Mouse (Mus musculus) CD4-positive, CD25-positive, alpha-beta regulatory T cell, adult 2 months (primary cell): Measurements from ENCODE around the gene Pex11g.

Source experiments
- DNase-seq: peaks from one replicate; pipeline ENCODE4 v3.0.0-alpha.2; 2012; ENCODE audit warnings: low read depth, low spot score

Pex11g gene

DNA sequence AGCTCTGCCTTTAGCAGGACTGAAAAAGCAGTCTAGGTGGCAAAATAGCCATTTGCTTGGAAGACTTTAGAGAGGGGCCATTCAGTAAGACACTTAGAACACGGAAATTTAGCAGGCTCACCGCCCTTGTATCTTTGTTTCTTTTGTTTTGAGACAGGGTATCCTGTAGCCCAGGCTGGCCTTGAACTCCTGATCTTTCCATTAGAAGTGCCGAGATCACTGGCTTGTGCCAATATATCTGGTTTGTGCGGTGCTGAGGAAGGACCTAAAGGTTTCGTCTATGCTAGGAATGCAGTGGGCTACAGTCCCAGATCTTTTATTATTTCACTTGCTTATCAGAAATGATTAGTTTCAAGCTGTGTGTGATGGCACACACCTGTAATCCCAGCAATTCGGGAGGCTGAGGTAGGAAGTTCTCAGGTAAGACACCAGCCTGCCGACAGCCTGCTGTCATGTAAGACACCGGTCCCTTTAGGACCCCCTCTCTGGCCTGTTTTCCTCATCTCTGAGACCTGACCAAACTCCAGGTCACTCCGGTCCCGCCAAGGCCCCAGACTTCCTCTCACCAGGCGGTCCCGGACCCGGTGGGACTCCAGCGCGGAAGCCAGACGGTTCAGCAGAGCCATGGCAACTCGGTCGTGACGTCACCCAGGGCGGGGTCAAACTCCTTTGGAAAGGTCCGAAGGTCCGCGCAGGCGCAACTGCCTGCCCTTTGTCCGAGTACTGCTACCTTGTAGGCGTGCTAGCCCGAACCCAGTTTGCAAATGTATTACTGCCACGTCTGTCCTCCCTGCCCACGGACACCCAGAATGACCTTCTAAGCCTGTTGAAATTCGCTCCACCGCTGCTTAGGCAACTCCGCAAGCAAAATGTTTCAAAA lies at the start of gene Pex11g:
Gene Pex11g (minus strand): TSS at position 675 of the 880 bp plus-strand sequence.
- peak; percentile 88 for DNase-seq

DNA sequence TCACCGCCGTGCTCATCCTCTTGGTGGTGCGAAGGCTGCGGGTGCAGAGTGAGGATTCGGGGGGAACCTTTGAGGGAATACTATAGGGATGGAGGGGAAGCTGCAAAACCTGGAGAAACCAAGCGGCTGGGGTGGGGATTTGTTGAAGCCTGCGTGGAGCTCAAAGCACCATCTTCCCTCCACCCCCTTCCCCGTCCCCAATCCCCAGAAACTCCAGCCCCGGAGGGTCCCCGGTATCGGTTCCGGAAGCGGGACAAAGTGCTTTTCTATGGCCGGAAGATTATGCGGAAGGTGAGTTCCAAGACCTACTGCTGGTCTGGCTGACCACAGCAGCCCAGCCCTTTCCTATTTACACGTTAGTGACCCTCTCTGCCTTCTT lies 49.6 kb upstream of the Pex11g start:
- DNase-seq, result peak; percentile 10

DNA sequence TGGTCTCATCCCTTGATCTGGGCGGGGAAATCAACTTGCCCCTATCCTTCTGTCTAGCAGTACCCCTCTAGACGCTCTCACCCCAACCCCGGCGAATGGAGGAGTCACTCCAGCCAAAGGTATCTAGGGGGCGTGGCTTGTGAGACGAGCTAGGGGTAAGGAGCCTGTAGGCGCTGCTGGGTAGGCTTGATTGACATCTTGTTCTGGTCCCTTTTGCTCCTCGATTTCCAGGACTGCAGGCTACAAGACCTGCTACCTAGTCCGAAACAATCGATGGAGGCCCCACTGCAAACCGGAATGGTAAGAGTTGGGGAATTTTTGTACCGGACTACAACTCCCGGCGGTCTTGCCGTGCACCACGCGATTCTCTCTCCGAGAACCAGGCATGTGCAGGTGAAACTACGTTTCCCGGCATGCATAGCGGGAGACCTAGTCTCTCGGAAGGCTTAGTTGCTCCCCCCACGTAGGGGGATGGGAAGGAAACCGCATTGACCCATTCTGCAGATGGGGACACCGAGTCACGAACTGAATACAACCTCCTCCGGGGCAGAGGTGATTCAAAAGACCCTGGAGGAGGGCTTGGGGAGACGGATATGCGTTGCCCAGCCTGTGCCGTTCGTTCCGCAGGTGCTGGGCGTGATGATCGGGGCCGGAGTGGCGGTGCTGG lies 49.1 kb upstream of the Pex11g start:
- peak; percentile 93 for DNase-seq

DNA sequence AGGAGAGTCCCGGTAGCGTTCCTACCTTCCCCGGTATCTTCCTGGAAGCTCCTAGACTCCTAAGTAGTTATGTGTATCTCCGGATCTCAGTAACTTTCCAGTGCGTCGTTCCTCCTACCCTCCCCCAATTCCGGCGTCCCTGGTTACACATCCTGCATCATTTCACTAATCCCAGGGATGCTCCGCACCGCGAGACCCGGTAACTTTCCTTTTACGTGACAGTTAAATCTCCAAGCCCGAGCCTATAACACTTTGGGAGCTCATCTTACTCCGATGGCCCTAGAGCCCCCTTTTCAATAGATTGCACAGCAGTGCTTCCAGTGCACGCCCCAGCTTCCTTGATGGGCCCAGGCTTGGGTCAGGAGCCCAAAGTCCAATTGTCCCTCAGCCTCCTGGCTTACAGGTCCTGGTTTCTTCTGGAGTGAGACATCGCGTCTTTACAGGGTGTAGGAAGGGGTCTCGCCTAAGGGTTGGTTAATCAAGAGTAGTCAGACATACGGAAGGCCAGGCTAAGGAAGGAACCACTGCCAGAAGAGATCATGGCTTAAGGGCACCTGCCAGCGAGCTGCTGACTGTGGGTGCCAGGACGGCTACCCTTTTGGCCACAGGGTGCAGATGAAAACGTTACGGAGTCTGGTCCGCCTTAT lies 48.4 kb upstream of the Pex11g start:
- DNase-seq, result peak; percentile 55

DNA sequence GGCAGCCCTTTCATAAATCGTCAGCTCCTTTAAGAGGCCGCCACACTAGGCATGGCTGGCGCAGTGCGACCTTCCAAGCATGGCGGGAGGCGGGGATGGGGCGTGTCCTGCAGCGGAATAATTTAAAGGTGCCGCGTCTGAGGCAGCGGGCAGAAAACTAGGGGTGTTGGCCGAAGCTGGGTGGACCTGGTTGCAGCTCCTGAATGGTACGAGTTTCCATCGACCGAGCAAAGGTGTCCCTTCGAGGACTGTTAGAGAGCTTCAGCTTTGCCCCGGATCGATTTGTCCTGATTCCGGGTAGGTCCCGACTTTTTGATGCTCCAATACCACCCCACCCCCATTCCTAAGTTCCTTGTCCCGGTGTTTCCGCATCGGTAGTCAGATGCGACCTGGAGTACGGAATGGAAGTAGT lies 47.8 kb upstream of the Pex11g start, which contains the start of gene Pnpla6:
Gene Pnpla6 (plus strand): TSS at position 125 of the 412 bp plus-strand sequence.
- peak; percentile 88 for DNase-seq

DNA sequence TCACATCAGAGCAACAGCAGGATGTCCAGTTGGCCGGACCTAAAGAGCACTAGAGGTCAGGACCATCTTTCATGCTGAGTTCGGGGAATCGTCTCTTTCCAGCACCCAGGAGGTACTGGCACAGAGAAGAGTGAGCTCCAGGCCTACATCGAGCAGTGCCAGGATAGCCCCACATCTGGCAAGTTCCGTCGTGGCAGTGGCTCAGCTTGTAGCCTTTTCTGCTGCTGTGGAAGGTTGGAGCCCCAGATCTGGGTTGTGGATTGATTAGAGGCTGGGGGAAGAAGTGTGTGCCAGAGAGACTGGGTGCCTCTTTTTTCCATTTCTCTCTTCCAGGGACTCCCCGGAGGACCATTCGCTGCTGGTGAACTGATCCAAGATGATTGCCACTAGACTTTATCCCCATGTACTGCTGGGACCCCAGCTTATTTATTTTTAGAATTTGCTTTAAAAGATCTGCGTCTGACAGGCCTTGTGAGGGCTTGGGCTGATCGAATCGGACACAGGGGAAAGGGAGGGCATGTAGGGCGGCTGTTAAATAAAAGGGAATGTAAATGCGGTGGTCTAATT lies 47.3 kb upstream of the Pex11g start:
- no peak for DNase-seq

DNA sequence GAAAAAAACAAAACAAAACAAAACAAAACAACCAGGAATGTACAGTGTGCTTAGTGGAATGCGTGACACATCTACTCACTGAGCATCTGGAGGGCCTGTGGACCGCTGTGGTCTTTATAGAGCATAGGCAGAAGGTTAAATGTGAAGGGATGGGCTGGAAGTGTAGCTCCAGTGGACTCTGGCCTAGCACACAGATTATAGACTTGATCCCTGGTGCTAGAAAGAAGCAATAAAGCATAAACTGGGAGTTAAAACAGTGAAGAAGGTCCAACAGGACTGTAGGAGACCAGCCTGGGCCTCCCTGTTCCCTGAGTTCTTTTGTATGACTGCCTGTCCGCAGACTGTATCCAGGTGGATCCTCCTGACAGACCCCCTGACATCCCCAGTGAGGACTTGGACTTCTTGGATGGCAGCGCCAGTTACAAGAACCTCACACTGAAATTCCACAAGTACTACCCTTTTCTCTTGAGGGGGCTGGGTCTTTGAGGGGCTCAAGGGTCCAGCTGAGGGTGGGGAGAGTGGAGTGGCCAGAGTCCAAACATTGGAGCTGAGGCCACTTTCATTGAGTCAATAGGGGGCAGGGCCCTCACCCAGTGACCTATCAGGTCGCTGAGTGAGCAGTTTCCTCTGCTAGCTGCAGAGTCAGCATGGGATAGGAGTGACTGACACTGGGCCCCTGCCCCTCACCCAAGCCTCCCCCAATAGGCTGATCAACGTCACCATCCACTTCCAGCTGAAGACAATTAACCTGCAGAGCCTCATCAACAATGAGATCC lies 40.7 kb upstream of the Pex11g start:
- no peak for DNase-seq

DNA sequence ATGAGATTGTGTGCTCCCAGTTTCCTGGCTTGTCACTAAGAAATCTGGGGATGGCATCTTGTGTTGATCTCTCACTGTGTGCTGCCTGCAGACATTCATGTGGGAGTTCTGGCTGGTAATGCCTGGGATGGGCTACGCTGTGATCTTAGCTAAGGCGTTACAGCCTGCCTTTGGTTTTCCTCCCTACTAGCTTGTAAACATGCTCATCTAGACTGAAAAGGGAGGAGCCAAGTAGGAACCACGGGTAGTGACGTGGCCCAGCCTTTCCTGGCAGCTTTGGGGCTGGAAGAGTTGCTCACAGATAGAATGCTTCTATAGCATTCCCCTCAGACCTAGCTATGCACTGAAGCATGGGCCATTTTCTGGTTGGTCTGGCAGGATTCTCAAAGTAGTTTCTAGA lies 34.7 kb upstream of the Pex11g start:
- DNase-seq, result no peak

DNA sequence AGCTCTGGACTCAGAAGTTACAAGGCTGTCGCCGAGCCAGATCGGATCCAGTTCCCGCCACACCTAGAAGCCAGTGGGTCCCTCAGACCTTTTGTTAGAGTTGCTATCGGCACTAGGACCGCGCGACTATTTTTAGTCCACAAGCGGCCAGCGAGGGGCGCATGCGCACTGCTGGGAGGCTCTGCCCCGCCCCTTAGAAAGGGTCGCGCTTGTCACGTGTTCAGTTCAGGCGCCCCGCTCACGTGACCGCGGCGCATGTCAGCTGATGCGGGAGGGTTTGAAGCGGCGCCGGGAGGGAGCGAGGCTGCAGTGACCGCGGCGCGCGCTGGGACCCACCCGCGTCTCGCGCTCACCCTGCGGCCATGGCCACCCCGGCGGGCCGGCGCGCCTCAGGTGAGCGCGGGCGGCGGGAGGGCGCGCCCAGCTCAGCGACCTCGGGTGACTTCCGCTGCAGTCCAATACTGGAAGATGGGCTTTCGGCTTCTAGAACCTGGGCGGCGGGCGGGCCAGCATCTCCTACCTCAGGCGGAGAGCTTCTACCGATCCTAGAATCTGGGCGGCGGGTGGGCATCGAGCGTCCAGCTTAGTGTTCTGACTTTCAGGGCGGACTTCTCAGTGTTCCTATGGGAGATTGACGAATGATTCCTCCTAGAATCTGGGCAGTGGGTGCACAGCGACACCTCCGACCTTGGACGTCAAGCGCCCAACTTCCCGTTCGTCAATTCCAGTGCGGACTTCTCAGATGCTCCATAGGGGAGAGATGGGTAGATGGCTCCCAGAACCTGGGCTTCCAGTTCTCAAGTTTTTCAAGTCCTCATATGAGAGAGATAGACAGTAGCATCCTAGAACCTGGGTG lies 33.0 kb upstream of the Pex11g start, which contains the start of gene Mcoln1:
Gene Mcoln1 (plus strand): TSS at position 223 of the 856 bp plus-strand sequence.
- DNase-seq, result peak; percentile 98

DNA sequence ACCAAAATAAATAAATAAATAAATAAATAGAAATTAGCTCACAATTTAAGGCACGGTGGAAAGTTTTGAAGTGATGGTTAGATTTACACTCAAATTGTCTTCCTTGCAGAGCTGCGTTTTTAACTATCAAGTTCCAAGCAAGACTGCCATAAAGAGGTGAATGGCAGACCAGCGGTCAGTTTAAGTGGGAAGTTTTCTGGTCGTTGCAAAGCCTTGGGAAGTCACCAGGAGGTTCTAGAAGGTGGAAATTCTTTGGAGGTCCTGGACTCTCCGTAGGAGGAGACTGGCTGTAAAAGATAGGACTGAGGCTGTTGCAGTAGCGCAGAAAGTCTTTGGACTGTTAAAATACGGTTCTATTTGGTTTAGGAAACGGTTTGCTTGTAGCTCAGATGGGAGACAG lies 32.3 kb upstream of the Pex11g start:
- no peak for DNase-seq

DNA sequence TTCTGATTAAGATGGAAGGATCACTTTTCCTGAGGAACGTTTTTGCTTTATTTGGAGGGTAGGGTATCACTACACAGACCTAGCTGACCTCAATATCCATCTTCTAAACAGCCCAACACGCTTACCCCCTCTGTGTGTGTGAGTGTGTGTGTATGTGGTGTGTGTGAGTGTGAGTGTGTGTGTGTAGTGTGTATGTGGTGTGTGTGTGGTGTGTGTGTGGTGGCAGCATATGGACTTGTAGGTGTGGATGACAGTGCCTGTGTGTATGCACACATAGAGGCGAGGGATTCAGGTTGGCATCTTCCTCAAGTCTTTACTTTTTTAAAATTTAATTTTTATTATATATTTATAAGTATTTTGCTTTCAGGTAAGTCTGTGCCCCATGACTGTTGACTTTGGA lies 31.1 kb upstream of the Pex11g start:
- DNase-seq, result no peak

DNA sequence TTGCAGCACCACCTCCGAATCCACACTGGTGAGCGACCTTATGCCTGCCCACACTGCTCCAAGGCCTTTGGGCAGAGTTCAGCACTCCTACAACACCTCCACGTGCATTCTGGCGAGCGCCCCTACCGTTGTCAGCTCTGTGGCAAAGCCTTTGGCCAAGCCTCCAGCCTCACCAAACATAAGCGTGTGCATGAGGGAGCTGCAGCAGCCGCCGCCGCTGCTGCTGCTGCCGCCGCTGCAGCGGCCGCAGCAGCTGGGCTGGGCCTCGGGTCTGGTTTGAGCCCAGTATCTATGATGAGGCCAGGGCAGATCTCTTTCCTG lies 28.9 kb upstream of the Pex11g start:
- DNase-seq, result no peak

DNA sequence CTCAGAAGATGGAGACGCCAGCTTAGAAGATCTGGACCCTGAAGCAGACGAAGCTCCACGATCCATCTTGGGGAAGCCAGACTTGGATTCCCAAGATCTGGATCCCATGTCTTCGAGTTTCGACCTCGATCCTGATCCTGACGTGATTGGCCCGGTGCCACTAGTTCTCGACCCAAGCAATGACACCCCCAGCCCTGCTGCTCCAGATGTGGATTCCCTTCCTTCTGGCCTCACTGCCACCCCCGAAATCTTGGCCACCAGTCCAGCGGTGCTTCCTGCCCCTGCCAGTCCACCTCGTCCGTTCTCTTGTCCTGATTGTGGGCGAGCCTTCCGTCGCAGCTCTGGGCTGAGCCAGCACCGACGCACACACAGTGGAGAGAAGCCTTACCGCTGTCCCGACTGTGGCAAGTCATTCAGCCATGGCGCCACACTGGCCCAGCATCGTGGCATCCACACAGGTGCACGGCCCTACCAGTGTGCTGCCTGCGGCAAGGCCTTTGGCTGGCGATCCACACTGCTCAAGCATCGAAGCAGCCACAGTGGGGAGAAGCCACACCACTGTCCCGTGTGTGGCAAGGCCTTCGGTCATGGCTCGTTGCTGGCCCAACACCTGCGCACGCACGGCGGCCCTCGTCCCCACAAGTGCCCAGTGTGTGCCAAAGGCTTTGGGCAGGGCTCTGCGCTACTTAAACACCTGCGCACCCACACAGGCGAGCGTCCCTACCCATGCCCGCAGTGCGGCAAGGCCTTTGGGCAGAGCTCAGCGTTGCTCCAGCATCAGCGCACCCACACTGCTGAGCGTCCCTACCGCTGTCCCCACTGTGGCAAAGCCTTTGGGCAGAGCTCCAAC lies 28.3 kb upstream of the Pex11g start:
- DNase-seq, result no peak

DNA sequence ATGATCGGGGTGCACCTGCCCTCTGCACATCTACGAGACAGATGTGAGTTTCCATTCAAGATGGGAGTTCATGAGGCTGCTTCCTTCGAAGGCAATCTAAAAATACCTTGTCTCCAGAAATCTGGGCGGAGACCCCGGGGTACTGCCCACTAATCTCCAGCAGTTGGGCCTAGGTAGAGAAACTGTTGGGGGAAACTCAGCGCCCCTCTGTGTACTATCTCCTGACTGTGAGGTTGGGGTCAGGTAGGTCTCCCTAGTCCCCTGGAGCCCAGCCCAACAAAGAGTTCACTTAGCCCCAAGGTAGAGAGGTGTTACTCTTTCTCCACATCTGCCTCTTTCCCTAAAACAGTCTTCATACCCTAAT lies 26.3 kb upstream of the Pex11g start:
- DNase-seq, result no peak

DNA sequence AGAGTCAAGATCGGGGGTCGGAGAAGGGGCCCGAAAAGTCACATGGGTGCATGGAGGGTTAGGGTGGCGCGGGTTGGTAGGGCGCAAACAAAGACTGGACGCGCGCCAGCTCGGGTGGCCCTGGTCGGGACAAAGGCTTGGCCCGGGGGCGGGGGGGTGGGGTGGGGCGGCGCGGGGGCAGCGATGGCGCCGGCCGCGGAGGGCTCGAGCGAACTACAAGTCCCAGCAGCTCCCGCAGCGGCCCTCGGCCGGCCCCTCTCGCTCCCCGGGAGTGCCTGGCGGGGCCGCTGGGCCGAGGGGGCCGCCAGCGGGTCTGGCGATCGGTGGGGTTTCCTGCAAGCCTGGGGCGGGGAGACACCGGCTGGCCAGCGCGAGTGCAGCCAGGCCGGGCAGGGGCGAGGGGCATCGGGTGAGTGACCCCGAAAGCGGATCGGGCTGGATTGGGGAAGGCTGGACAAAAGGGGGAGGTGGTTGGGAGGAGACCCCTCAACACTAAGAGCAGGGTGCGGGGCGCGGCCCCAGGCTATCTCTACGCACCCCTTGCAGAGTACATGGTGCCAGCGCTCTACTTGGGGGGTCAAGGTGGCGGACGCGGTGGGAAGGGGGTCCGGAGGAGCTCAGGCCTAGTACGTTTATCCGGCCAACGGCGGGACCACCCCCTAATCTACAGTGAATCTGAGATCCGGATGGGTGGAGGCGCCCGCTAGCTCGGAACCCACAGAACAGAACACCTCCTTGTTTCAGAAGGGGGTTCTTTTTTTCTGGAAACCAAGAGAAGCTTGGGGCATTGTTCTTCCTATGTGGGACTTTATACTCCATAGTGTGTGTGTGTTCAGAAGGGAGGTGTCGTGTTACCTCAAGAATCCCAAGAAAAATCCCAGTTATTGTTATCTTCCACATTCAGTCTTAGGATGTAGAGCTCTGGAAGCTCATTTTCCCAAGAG lies 25.7 kb upstream of the Pex11g start, which contains the start of gene Zfp358:
Gene Zfp358 (plus strand): TSS at position 238 of the 944 bp plus-strand sequence.
- peak; percentile 71 for DNase-seq

DNA sequence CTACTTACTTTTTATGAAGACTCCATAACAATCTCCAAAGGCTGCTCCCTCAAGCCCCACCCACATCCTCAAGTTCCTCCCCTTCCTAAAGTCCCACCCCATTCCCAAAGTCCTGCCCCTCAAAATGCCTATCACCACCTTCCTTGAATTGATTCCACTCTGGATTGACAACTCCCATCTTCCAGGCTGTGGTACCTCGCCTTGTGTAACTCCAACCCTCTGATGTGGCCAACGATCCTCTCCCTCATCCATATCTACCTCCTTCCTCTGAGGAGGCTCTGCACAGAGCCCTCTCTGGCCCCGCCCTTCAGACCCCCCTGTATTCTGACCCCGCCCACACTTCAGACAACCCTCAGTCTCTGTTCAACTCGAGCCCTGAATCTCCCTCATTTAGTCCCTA lies 17.7 kb upstream of the Pex11g start:
- DNase-seq, result no peak

DNA sequence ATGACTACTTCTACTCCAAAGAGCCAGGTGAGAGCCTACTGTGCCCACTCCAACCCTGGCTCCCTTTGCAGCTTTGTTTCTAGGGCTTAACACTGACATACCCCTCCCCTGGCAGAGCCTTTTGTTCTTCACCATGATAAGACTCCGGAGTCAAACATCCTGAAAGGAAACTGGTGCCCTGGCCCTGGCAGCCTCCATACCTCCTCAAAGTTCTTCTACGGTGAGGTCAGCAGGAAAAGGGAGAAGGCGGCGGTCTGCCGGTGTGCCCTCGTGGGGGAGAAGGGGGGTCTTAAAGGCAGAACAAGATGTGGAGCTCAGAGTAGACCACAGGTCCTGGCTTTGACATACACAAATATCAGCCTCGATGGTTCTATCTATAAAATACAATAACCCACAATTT lies 16.1 kb upstream of the Pex11g start:
- DNase-seq, result no peak

DNA sequence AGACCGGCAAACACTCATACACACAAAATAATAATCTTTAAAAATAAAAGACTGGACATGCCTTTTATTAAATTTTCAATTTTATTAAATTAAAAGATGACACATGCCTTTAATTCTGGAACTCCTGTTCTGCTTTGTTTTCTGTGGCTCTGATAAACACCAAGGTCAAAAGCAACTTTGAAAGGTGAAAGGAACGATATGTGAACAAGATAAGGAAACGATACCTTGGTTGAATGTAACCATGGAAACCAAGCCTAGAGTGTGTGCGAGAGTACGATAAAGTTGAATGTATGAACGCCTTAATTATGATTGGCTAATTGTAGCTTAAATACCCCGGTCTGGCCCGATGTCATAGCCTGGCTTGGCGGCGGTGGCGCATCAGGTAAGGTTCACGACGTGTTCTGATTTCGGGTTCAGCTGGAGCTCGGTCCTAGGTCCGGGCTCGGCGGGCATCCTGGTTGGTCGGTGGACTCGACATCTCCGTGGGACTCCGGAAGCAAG lies 14.8 kb upstream of the Pex11g start:
- DNase-seq, result no peak
